Mouse (Mus musculus): Measurements from ENCODE around the gene Tcf7.

Gene Tcf7

DNA sequence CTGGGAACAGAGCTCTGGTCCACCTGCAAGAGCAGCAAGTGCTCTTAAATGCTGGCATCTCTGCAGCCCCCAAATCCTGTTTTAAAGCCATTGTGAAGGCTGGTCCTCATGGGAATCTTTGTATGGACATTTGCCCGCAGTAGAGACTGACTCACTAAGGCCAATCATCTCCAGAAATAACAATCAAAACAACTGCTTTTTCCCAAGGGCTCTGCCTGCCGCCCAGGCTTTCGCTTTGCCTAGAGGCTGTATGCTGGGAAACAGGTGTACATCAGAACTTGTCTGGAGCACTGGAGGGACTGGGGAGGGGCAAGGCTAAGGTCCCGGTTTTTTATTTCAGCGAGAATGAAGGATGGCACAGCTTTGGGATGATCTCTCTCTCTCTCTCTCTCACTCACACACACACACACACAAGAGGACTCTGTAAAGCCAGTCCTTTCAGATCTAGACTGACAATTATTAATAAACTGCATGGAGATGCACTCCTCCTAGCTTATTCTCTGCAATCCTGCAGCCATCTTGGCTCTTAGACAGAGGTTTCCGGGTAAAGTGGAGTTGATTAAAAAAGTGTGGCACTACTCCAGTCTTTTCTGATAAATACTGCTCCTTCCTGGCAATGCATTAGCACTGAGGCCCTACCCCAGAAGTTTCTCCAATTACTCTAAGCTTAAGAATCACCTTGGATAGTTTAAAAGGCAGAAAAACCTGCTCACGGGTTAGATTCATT lies 53.9 kb downstream of the Tcf7 start:
- in situ Hi-C loops (cut with MseI, MboI): loop anchor here in 1 of 2 experiments (10.0 kb wide), 1 partner anchor 94 kb away; no protein-coding TSS in a partner anchor

DNA sequence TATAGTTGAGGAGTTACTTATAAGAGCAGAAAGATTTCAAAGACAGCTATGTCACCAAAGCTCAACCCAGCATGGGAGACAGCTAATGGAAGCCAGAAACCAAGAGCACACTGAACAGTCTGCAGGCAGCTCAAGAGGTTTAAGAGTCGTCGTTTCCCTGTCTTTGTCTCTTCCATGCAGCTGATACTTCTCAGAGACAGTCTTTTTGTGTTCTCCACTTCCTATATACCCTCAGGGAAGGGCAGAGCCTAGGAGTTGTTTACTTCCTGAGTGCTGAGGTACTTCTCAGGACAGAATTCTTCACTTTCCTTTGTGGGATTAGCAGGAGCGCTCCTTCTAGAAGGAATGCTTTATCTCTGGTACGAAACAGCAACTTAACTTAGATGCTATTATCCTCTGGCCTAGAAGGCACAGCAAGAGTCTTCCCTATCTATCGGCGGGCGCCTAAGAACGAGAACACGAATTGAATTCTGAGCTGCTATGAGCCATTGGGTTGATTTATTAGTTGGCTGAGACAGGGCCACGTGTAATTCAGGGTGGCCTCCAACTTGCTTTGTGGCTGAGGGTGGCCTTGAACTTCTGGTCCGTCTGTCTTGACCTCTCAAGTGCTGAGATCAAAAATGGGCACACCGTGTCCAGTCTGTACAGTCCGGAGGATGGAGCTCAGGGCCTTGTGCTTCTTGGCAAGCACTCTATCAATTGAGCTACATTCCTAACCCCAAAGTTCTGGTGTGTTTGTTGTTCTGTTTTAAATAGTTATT lies 55.2 kb downstream of the Tcf7 start:
- in situ Hi-C loops (cut with MseI, MboI): loop anchor here in 1 of 2 experiments (10.0 kb wide), 1 partner anchor 93 kb away; no protein-coding TSS in a partner anchor

DNA sequence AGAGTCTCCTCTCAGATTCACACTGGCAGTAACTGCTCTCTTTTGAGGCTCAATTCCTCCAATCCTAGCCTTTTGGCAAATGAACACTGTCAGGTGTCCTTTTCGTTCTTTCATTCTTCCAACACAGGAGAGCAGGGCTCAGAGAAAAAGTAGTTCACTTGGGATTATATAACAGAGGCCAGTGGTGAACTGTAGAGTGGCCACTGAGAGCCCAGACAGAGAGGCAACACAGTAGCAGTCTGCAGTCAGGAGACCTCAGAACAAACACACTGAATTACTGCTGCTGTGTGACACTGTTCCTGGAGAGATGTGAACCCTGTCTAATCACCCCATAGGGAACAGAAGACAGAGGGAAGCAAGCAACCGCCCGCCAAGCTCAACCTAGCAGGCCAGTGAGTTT lies 55.8 kb downstream of the Tcf7 start:
- in situ Hi-C loops (cut with MseI, MboI): loop anchor here in 1 of 2 experiments (10.0 kb wide), 1 partner anchor 92 kb away; no protein-coding TSS in a partner anchor

DNA sequence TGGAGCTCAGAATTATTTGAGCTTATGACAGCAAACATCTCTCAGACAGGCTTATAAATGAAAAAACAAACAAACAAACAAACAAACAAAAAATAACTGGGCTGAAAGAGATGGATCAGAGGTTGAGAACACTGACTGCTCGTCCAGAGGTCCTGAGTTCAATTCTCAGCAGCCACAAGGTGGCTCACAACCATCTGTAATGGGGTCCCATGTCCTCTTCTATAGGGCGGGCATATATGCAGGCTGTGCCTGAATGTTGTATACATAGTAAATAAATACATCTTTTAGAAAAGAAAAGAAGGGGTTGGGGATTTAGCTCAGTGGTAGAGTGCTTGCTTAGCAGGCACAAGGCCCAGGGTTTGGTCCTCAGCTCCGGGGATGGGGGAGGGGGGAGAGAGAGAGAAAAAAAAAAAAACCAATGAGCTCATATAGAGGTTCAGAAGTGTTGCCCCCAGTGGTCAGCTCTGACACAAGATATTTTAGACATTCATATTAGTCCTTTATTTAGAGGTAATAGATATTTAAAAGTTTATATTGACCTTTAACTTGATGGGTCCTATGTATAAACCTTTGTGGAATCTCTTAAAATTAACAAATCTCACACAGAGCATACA lies 56.7 kb downstream of the Tcf7 start:
- in situ Hi-C loops (cut with MseI, MboI): loop anchor here in 1 of 2 experiments (10.0 kb wide), 1 partner anchor 91 kb away; no protein-coding TSS in a partner anchor

DNA sequence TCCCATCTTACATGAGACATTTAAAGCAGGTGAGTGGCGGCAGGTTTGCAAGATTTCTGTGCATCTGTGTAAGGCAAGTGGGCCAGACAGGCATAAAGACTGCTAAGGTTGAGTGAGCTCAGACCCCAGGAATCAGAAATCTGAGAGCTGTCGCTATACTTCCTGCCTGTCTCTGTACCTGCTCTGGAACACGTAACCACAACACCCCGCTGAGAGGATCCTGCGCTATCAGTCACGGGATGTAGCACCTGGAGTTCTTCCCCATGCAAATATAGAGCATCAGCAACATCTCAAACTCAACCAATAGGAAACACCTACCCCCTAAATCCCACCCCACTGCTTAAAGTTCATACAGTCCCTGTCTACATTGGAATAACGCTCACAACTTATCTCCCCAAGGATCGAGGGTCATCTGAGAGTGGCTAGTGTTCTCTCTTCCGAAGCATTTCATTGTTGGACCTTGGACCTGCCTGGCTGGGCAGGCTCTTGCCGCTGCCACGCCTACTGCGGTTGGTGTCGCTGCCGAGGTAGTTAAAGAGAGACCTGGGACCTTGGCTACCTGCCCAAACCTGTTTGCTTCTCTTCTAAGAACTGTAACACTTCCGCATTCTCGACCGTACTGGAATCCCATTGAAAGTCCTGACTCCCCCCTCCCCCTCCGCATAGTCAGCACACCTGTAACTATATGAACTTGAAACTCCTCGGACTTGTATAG lies 58.7 kb downstream of the Tcf7 start:
- in situ Hi-C loops (cut with MseI, MboI): loop anchor here (5.0 to 10.0 kb wide), 2 partner anchors 87 to 89 kb away; no protein-coding TSS in a partner anchor

DNA sequence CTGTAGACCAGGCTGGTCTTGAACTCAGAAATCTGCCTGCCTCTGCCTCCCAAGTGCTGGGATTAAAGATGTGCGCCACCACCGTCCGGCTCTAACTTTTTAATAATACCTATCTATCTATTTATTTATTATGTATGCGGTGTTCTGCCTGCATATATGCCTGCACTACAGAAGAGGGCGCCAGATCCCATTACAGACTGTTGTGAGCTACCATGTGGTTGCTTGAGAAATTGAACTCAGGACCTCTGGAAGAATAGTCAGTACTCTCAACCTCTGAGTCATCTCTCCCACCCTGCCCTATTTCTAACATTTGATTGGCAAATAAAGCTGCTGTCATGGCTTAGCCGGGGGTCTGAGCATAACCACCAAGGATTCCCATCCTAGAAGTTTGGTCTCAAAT lies 59.9 kb downstream of the Tcf7 start:
- in situ Hi-C loops (cut with MseI, MboI): loop anchor here (5.0 to 10.0 kb wide), 2 partner anchors 86 to 88 kb away; no protein-coding TSS in a partner anchor

DNA sequence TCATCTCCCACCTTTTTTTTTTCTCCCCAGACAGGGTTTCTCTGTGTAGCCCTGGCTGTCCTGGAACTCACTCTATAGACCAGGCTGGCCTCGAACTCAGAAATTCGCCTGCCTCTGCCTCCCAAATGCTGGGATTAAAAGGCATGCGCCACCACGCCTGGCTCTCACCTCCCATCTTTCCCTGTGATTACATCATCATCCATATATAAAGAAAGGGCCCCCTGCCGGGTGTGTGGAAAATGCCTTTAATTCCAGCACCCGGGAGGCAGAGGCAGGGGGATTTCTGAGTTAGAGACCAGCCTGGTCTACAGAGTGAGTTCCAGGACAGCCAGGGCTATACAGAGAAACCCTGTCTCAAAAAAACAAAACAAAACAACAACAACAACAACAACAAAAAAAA lies 60.9 kb downstream of the Tcf7 start:
- in situ Hi-C loops (cut with MseI, MboI): loop anchor here (5.0 to 10.0 kb wide), 2 partner anchors 85 to 87 kb away; no protein-coding TSS in a partner anchor

DNA sequence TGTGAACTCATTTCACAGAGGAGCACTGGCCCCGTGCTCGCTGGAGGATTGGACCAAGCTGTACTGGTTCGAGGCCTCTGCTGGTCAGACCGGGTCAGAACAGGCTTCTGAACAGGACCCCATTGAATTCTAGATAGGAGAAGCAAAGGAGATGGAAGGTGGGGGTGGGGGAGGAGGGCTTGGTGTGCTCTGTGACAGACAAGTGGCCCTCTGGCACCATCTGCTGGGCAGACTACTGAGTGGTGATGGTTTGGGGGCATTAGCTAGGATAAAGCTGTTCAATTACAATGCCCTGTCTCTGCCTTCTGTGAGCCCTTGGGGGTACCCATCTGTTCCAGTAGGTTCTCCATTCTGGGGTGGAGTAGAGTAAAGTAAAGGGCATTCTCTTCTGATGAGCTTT lies 62.5 kb downstream of the Tcf7 start:
- in situ Hi-C loops (cut with MseI, MboI): loop anchor here (5.0 to 10.0 kb wide), 2 partner anchors 83 to 85 kb away; no protein-coding TSS in a partner anchor

DNA sequence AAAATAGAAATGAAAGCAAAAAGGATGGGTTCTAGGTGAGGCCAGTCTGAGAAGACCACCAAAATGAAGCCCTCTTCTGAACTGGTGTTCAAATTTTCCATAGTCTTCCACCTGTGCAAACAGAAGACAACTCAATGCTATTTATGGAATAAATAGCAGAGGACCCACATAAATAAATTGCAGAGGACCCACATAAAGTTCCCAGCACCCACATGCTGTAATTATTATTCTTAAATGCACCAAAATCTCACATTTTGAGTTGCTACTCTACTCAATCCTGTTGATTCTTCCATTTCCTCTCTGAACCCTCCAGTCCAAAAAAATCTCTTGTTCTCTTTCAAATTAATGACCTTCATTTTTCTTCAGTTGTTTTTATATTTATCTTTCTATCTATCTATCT lies 68.9 kb downstream of the Tcf7 start, which contains the start of gene Olfr1371:
Olfr1371 (minus strand) TSS at position 101 of the 400 bp plus-strand sequence.
- in situ Hi-C loops (cut with MseI, MboI): no loop called here

Measured in mouse trophoblast stem cell (cell line).